Mouse (Mus musculus): Measurements from ENCODE around the gene Ndel1. TPM values are rescaled to one million over a fixed set of nuclear protein-coding genes. Genes with fewer than 3 reads are reported as not detected.

The Ndel1 gene
- total and polyA plus RNA-seq, 3 experiments = 45.5 to 63.7 (median 60.4) TPM

GRCm38 (mm10) chr11:68780466-68781114 lies 91.1 kb downstream of the Ndel1 start:
- Histone ChIP-seq H3K79me2 (replicated peaks; ENCODE audit: control insufficient read depth, insufficient read depth, low read length) (no peaks in the 10 kb centered on the region), H3K9ac (ENCODE audit: low read depth, low read length) (no peak overlapping the region), H3K4me3 (no peak overlapping the region), H3K36me3 (ENCODE audit: control insufficient read depth, insufficient read depth, low read length) (no peaks in the 10 kb centered on the region), H3K27ac (no peak overlapping the region), H3K27me3 (ENCODE audit: control insufficient read depth, insufficient read depth, low read length) (no peaks in the 10 kb centered on the region), H3K4me1 (ENCODE audit: control insufficient read depth, insufficient read depth, low read length) (peaks cover 3% of the 10 kb centered on the region)
- TF ChIP-seq EP300 (IDR thresholded peaks at IDR 0.05; ENCODE audit: insufficient read depth, low read depth, low read length) (no peak), CTCF (IDR thresholded peaks at IDR 0.05) (0 out of 2 replicates have a peak, but pooled peaks have one; percentile 1), POLR2A (IDR thresholded peaks at IDR 0.05; ENCODE audit: insufficient read depth, low read depth, low read length) (no peak)
- intact Hi-C loops (cut with DNase I) = no loop called here
- DNase-seq = peak; percentile 33 to 39
- WGBS = 52% methylated on average over 14 of the region's 14 CpGs

DNA sequence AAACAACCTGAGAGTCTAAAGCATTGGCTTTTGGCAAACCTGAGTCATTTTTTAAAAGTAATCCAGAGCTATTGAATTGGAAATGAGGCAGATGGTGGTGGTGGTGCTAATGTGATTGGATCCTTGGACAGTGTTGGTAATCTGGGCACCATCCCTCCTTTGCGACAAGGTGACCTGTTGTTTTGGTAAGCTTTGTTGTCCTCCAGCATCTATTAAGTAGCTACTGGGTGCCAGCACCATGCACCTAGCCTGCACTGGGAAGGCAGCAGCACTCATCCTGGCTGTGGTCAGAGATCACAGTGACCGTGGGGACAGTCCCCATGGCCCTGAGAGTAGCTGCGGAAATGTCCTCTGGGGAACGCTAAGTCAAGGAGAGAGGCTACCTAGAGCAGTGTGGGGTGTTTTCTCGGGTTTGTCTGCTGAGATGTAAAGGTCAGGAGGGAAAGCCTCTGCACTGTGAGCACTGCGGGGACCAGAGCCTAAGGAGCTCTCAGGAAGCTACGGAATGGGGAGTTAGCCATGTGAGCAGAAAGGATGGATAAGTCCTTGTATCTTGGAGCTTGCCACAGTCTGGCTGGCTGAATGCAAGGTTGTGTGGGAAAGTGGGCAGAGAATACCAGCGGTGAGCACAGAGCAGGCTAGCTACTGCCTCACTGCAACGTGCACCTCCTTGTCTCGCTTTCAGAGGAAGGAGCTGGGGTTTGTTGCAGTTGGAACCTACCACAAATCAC lies 91.8 kb downstream of the Ndel1 start:
- DNase-seq = no peak
- TF ChIP-seq CTCF (IDR thresholded peaks at IDR 0.05) (no peak), EP300 (IDR thresholded peaks at IDR 0.05; ENCODE audit: insufficient read depth, low read depth, low read length) (no peak), POLR2A (IDR thresholded peaks at IDR 0.05; ENCODE audit: insufficient read depth, low read depth, low read length) (no peak)
- intact Hi-C loops (cut with DNase I) = no loop called here
- H3K36me3 ChIP-seq (ENCODE audit: control insufficient read depth, insufficient read depth, low read length) = no peaks in the 10 kb centered on the region
- no peaks in the 10 kb centered on the region for H3K79me2 ChIP-seq (replicated peaks; ENCODE audit: control insufficient read depth, insufficient read depth, low read length)
- peaks cover 3% of the 10 kb centered on the region for H3K4me1 ChIP-seq (ENCODE audit: control insufficient read depth, insufficient read depth, low read length)
- H3K9ac ChIP-seq (ENCODE audit: low read depth, low read length) = no peak overlapping the region
- no peak overlapping the region for H3K27ac ChIP-seq
- WGBS = 47% methylated on average over 10 of the region's 10 CpGs
- no peak overlapping the region for H3K4me3 ChIP-seq
- H3K27me3 ChIP-seq (ENCODE audit: control insufficient read depth, insufficient read depth, low read length) = no peaks in the 10 kb centered on the region

DNA sequence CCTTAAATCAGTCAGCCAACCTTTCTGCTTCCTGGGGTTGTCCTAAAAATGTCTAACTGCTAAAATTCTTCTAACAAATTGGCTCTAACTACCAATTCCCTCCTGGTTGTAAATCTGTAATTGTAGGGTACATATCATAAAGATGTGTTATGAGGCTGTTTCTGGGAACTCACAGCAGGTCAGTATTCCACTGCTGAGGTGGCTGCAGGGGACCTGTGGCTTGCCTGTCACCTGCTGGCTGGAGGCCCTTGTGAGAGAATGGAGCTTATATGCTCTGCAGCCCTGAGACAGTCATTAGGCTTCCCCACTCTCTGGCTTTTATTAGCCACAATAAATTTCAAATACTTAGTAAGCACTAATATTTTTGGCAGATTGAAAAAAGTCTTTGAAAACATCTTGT lies 92.8 kb downstream of the Ndel1 start:
- Histone ChIP-seq H3K4me3 (no peak overlapping the region), H3K36me3 (ENCODE audit: control insufficient read depth, insufficient read depth, low read length) (no peaks in the 10 kb centered on the region), H3K9ac (ENCODE audit: low read depth, low read length) (no peak overlapping the region), H3K4me1 (ENCODE audit: control insufficient read depth, insufficient read depth, low read length) (peaks cover 3% of the 10 kb centered on the region), H3K79me2 (replicated peaks; ENCODE audit: control insufficient read depth, insufficient read depth, low read length) (no peaks in the 10 kb centered on the region), H3K27me3 (ENCODE audit: control insufficient read depth, insufficient read depth, low read length) (no peaks in the 10 kb centered on the region), H3K27ac (no peak overlapping the region)
- DNase-seq = no peak
- TF ChIP-seq POLR2A (IDR thresholded peaks at IDR 0.05; ENCODE audit: insufficient read depth, low read depth, low read length) (no peak), CTCF (IDR thresholded peaks at IDR 0.05) (no peak), EP300 (IDR thresholded peaks at IDR 0.05; ENCODE audit: insufficient read depth, low read depth, low read length) (no peak)
- intact Hi-C loops (cut with DNase I) = no loop called here

- no peak for TF ChIP-seq CTCF (IDR thresholded peaks at IDR 0.05)
- no peak for TF ChIP-seq POLR2A (IDR thresholded peaks at IDR 0.05; ENCODE audit: insufficient read depth, low read depth, low read length)
- TF ChIP-seq EP300 (IDR thresholded peaks at IDR 0.05; ENCODE audit: insufficient read depth, low read depth, low read length) = no peak
- no peaks in the 10 kb centered on the region for H3K27me3 ChIP-seq (ENCODE audit: control insufficient read depth, insufficient read depth, low read length)
- DNase-seq = no peak
- H3K4me1 ChIP-seq (ENCODE audit: control insufficient read depth, insufficient read depth, low read length) = peaks cover 3% of the 10 kb centered on the region
- no peak overlapping the region for H3K9ac ChIP-seq (ENCODE audit: low read depth, low read length)
- 76% methylated on average over 11 of the region's 11 CpGs for WGBS
- H3K36me3 ChIP-seq (ENCODE audit: control insufficient read depth, insufficient read depth, low read length) = no peaks in the 10 kb centered on the region
- intact Hi-C loops (cut with DNase I) = no loop called here
- no peaks in the 10 kb centered on the region for H3K79me2 ChIP-seq (replicated peaks; ENCODE audit: control insufficient read depth, insufficient read depth, low read length)
- H3K4me3 ChIP-seq = no peak overlapping the region
- H3K27ac ChIP-seq = no peak overlapping the region
Observed at GRCm38 (mm10) chr11:68777933-68778332, 93.7 kb downstream of the Ndel1 start.

DNA sequence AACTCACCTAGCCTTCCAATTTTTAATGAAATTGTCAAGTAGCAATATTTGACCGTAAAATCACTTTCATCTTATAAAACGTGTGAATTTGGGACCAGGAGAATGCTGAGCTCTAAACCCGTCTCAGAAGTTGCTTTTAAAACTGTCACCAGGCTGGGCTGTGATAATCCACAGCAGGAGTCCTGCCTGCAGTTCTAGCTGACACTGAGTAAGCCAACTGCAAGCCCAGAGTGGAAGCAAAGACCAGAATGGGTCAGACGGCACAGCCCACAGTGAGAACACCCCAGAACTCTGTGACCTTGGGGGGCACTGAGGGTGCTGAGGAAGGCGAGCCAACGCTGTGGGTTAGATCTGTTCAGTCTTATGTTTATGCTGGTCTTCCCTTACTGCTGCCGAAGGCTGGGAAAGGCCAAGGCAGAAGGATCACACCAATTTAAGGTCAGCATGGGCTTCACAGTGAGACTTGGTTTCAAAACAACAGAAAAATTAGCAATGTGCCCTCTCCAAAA lies 95.5 kb downstream of the Ndel1 start:
- intact Hi-C loops (cut with DNase I) = no loop called here

More for the DNA sequence above, 95.5 kb downstream of the Ndel1 start:
- Histone ChIP-seq H3K4me3 (no peak overlapping the region), H3K9ac (ENCODE audit: low read depth, low read length) (no peak overlapping the region), H3K36me3 (ENCODE audit: control insufficient read depth, insufficient read depth, low read length) (no peaks in the 10 kb centered on the region), H3K4me1 (ENCODE audit: control insufficient read depth, insufficient read depth, low read length) (peaks cover 3% of the 10 kb centered on the region), H3K27me3 (ENCODE audit: control insufficient read depth, insufficient read depth, low read length) (no peaks in the 10 kb centered on the region), H3K27ac (no peak overlapping the region), H3K79me2 (replicated peaks; ENCODE audit: control insufficient read depth, insufficient read depth, low read length) (no peaks in the 10 kb centered on the region)
- no peak for DNase-seq
- no peak for TF ChIP-seq POLR2A (IDR thresholded peaks at IDR 0.05; ENCODE audit: insufficient read depth, low read depth, low read length)
- TF ChIP-seq EP300 (IDR thresholded peaks at IDR 0.05; ENCODE audit: insufficient read depth, low read depth, low read length) = no peak
- no peak for TF ChIP-seq CTCF (IDR thresholded peaks at IDR 0.05)
- WGBS = 82% methylated on average over 7 of the region's 7 CpGs

Other genes starting within 250 kb of the Ndel1 start
- 10 to 100 TPM; 25.6 to 25.9 TPM for gene Myh10, start 180.3 kb downstream of the Ndel1 start, total RNA-seq (2021)
- 17.9 and 30.0 TPM in 2 replicates for gene Myh10, start 180.3 kb downstream of the Ndel1 start, polyA plus RNA-seq (2012; rRNA removed)
- under 1 TPM; 0.07 to 0.13 TPM for gene Rnf222, start 16.7 kb upstream of the Ndel1 start, total RNA-seq (2021)
- 0.12 TPM in 2 replicates for gene Rnf222, start 16.7 kb upstream of the Ndel1 start, polyA plus RNA-seq (2012; rRNA removed)
- 100 to 1,000 TPM; 648 to 707 TPM for gene Rpl26, start 29.7 kb upstream of the Ndel1 start, total RNA-seq (2021)
- gene Rpl26, start 29.7 kb upstream of the Ndel1 start, polyA plus RNA-seq (2012; rRNA removed) = 494 and 639 TPM in 2 replicates
- gene Odf4, start 55.2 kb upstream of the Ndel1 start, total RNA-seq (2021) = not detected
- 0.25 and 0.41 TPM in 2 replicates for gene Odf4, start 55.2 kb upstream of the Ndel1 start, polyA plus RNA-seq (2012; rRNA removed)
- 10 to 100 TPM; 27.8 to 28.5 TPM for gene Arhgef15, start 85.6 kb upstream of the Ndel1 start, total RNA-seq (2021)
- gene Arhgef15, start 85.6 kb upstream of the Ndel1 start, polyA plus RNA-seq (2012; rRNA removed) = 52.9 and 77.3 TPM in 2 replicates
- 1 to 10 TPM; 4.2 to 5.3 TPM for gene Slc25a35, start 96.3 kb upstream of the Ndel1 start, total RNA-seq (2021)
- 21.6 and 24.2 TPM in 2 replicates for gene Slc25a35, start 96.3 kb upstream of the Ndel1 start, polyA plus RNA-seq (2012; rRNA removed)
- gene Rangrf, start 103.3 kb upstream of the Ndel1 start, total RNA-seq (2021) = 100 to 1,000 TPM in 1 of 2 experiments, 10 to 100 TPM in 1; 80.7 to 100 TPM
- gene Rangrf, start 103.3 kb upstream of the Ndel1 start, polyA plus RNA-seq (2012; rRNA removed) = 145 and 169 TPM in 2 replicates
- 1 to 10 TPM; 5.9 to 6.4 TPM for gene Pfas, start 136.6 kb upstream of the Ndel1 start, total RNA-seq (2021)
- 8.5 and 11.5 TPM in 2 replicates for gene Pfas, start 136.6 kb upstream of the Ndel1 start, polyA plus RNA-seq (2012; rRNA removed)
- gene Ctc1, start 144.1 kb upstream of the Ndel1 start, total RNA-seq (2021) = 10 to 100 TPM; 10.7 to 15.7 TPM
- 21.5 and 26.8 TPM in 2 replicates for gene Ctc1, start 144.1 kb upstream of the Ndel1 start, polyA plus RNA-seq (2012; rRNA removed)
- gene Aurkb, start 173.8 kb upstream of the Ndel1 start, total RNA-seq (2021) = under 1 TPM; 0.21 to 0.59 TPM
- 0.61 and 1.1 TPM in 2 replicates for gene Aurkb, start 173.8 kb upstream of the Ndel1 start, polyA plus RNA-seq (2012; rRNA removed)
- 10 to 100 TPM; 15.3 to 17.8 TPM for gene Borcs6, start 187.9 kb upstream of the Ndel1 start, total RNA-seq (2021)
- 13.0 and 14.2 TPM in 2 replicates for gene Borcs6, start 187.9 kb upstream of the Ndel1 start, polyA plus RNA-seq (2012; rRNA removed)
- 1 to 10 TPM; 5.6 to 6.6 TPM for gene Tmem107, start 198.9 kb upstream of the Ndel1 start, total RNA-seq (2021)
- gene Tmem107, start 198.9 kb upstream of the Ndel1 start, polyA plus RNA-seq (2012; rRNA removed) = 15.9 and 26.1 TPM in 2 replicates
- gene Vamp2, start 216.6 kb upstream of the Ndel1 start, total RNA-seq (2021) = 10 to 100 TPM; 63.4 to 70.8 TPM
- 83.0 and 90.0 TPM in 2 replicates for gene Vamp2, start 216.6 kb upstream of the Ndel1 start, polyA plus RNA-seq (2012; rRNA removed)
- 10 to 100 TPM; 44.4 to 79.8 TPM for gene Per1, start 223.4 kb upstream of the Ndel1 start, total RNA-seq (2021)
- 18.0 and 36.4 TPM in 2 replicates for gene Per1, start 223.4 kb upstream of the Ndel1 start, polyA plus RNA-seq (2012; rRNA removed)
- under 1 TPM in 1 of 2 experiments, not detected in 1; 0.11 TPM for gene Hes7, start 248.5 kb upstream of the Ndel1 start, total RNA-seq (2021)
- gene Hes7, start 248.5 kb upstream of the Ndel1 start, polyA plus RNA-seq (2012; rRNA removed) = 0.10 TPM in 1 of 2 replicates, not detected in the other

Data from heart, adult 2 months (tissue).